Mouse (Mus musculus) midbrain, embryonic 14.5 days (tissue): ENCODE measurements around the gene Nod2. TPM values are rescaled to one million over a fixed set of nuclear protein-coding genes. Genes with fewer than 3 reads are reported as not detected.

Experiments used
- ATAC-seq: fragments of 200-750 bp; cut with Nextera tagmentation; 2 replicates; pipeline ENCODE4 v1.8.0; 2017; ENCODE audit warnings: moderate number of reproducible peaks, moderate library complexity; ENCODE audit not compliant: low FRiP score, low TSS enrichment
- DNase-seq: peaks from one replicate; pipeline ENCODE4 v3.0.0-alpha.2; 2015
- H3K27ac ChIP-seq: fragments of 300-500 bp; sonication (generic); replicated peaks from 2 replicates; pipeline ENCODE4 v1.5.1; 2014; ENCODE audit warnings: mild to moderate bottlenecking, low read depth, low read length, moderate library complexity
- H3K27me3 ChIP-seq: fragments of 300-500 bp; sonication (generic); 2 replicates; pipeline ENCODE4 v1.6.1; 2014; ENCODE audit warnings: low read length, control low read depth, mixed read lengths; ENCODE audit not compliant: control insufficient read depth, insufficient read depth
- H3K36me3 ChIP-seq: fragments of 300-500 bp; sonication (generic); 2 replicates; pipeline ENCODE4 v1.6.1; 2014; ENCODE audit warnings: low read length, control low read depth; ENCODE audit not compliant: control insufficient read depth, insufficient read depth
- H3K4me1 ChIP-seq: fragments of 300-500 bp; sonication (generic); 2 replicates; pipeline ENCODE4 v1.6.1; 2014; ENCODE audit warnings: mild to moderate bottlenecking, antibody characterized with exemption, low read length, control low read depth; ENCODE audit not compliant: control insufficient read depth, insufficient read depth
- H3K4me2 ChIP-seq: fragments of 300-500 bp; sonication (generic); 2 replicates; pipeline ENCODE4 v1.6.1; 2014; ENCODE audit warnings: mild to moderate bottlenecking, low read length, moderate library complexity
- H3K4me3 ChIP-seq: fragments of 300-500 bp; sonication (generic); replicated peaks from 2 replicates; pipeline ENCODE4 v1.5.1; 2014; ENCODE audit warnings: low read depth, low read length
- H3K9ac ChIP-seq: fragments of 300-500 bp; sonication (generic); replicated peaks from 2 replicates; pipeline ENCODE4 v1.6.1; 2014; ENCODE audit warnings: mild to moderate bottlenecking, low read length, moderate library complexity
- H3K9me3 ChIP-seq: fragments of 300-500 bp; sonication (generic); 2 replicates; pipeline ENCODE4 v1.6.1; 2016; ENCODE audit warnings: low read length, control low read depth, mixed read lengths; ENCODE audit not compliant: control insufficient read depth
- WGBS: fragments of 180-500 bp; shearing (Covaris S2); extraction: QIAGEN DNeasy Blood & Tissue Kit; methylation state at CpG from one replicate; pipeline ENCODE4 v1.1.7; 2014; 5-methylcytosine and 5-hydroxymethylcytosine counted together
- polyA plus RNA-seq: library from polyadenylated mRNA; unstranded; fragments of >200 nt; fragmentation: Nextera tagmentation; extraction: Ambion mirVana; gene quantifications from 2 replicates; pipeline ENCODE4 v1.2.1, GENCODE M21; 2014

Gene Nod2
- polyA plus RNA-seq, 1 experiment from 2014 or later = 0.07 TPM

- Histone ChIP-seq H3K27ac (no peak overlapping the region), H3K27me3 (no peaks in the 10 kb centered on the region), H3K4me2 (no peak overlapping the region), H3K9ac (no peak overlapping the region), H3K4me1 (peaks cover 8% of the 10 kb centered on the region; the same call in 1 of the 2 replicates), H3K4me3 (no peak overlapping the region), H3K36me3 (no peaks in the 10 kb centered on the region), H3K9me3 (no peaks in the 10 kb centered on the region)
- WGBS = 34% methylated on average over 2 of the region's 2 CpGs
- DNase-seq = peak; percentile 49
- ATAC-seq = no peak
Measured at GRCm38 (mm10) chr8:88701611-88702010, 54.5 kb downstream of the Nod2 start.

- Histone ChIP-seq H3K36me3 (0 out of 2 replicates have a peak, but pooled peaks cover 5% of the 10 kb centered on the region), H3K9ac (no peak overlapping the region), H3K4me2 (no peak overlapping the region), H3K4me1 (peaks cover 5% of the 10 kb centered on the region; the same call in 1 of the 2 replicates), H3K9me3 (no peaks in the 10 kb centered on the region), H3K27me3 (no peaks in the 10 kb centered on the region), H3K27ac (no peak overlapping the region), H3K4me3 (no peak overlapping the region)
- ATAC-seq (no peak), DNase-seq (no peak)
- WGBS = 91% methylated on average over 3 of the region's 3 CpGs
Measured at GRCm38 (mm10) chr8:88702816-88703215, 55.7 kb downstream of the Nod2 start.

GRCm38 (mm10) chr8:88723256-88723963, 76.3 kb downstream of the Nod2 start:
- DNase-seq = no peak
- H3K36me3 ChIP-seq = peaks cover 34% of the 10 kb centered on the region
- ATAC-seq = no peak
- 96% methylated on average over 2 of the region's 2 CpGs for WGBS
- H3K4me1 ChIP-seq = no peaks in the 10 kb centered on the region
- H3K9me3 ChIP-seq = no peaks in the 10 kb centered on the region
- no peak overlapping the region for H3K4me2 ChIP-seq
- no peak overlapping the region for H3K27ac ChIP-seq
- H3K4me3 ChIP-seq = no peak overlapping the region
- no peak overlapping the region for H3K9ac ChIP-seq
- no peaks in the 10 kb centered on the region for H3K27me3 ChIP-seq

Other genes starting within 250 kb of the Nod2 start
- gene Nkd1, start 126.0 kb upstream of the Nod2 start, polyA plus RNA-seq = 46.2 and 66.4 TPM in 2 replicates
- 0.82 and 1.1 TPM in 2 replicates for gene Snx20, start 11.2 kb upstream of the Nod2 start, polyA plus RNA-seq
- 19.0 and 21.1 TPM in 2 replicates for gene Cyld, start 49.7 kb downstream of the Nod2 start, polyA plus RNA-seq